8 mouse cellular contexts compared by ENCODE assay signal in genomic region chr5:31602377-31602776, GRCm38 (mm10). TPM values are rescaled to one million over a fixed set of nuclear protein-coding genes. Genes with fewer than 3 reads are reported as not detected.
A peak's percentile ranks its signal among the peaks of the same experiment; 100 is the strongest.
DNase-seq lines count a peak whose midpoint lies in the region; ATAC-seq and TF ChIP-seq lines count a peak whose summit lies in the region.

No protein-coding gene starts in this region.

- no peak overlapping the region for H3K27ac ChIP-seq in lung, embryonic 14.5 days (ENCODE audit: low read depth)
- no peak overlapping the region for H3K27ac ChIP-seq in forebrain, embryonic 11.5 days (ENCODE audit: low read depth, low read length)

- peak; percentile 96 for DNase-seq in 416B (ENCODE audit: low read depth)
- DNase-seq in MN1 (ENCODE audit: low spot score) = peak; percentile 74
- peak; percentile 56 to 73 for DNase-seq in frontal cortex, adult 2 months (ENCODE audit: extremely low spot score in 1 of 2, low spot score in 1 of 2)
- DNase-seq in lung, embryonic 14.5 days = peak; percentile 45
- DNase-seq in spleen, adult 18-20 months = peak; percentile 12 to 39
- no peak for DNase-seq in forebrain, embryonic 11.5 days (ENCODE audit: low spot score)
- DNase-seq in retina, postnatal 1 day = no peak

- peak; percentile 94 for ATAC-seq in inflammation-experienced regulatory T-cells, adult 6 months
- no peak for ATAC-seq in lung, embryonic 14.5 days (ENCODE audit: insufficient read depth)
- ATAC-seq in forebrain, embryonic 11.5 days (replicated peaks; ENCODE audit: low FRiP score) = no peak

- H3K36me3 ChIP-seq in lung, embryonic 14.5 days (ENCODE audit: insufficient read depth) = no peaks in the 10 kb centered on the region
- H3K36me3 ChIP-seq in forebrain, embryonic 11.5 days (ENCODE audit: control insufficient read depth, insufficient read depth, low read length) = no peaks in the 10 kb centered on the region

- no peak overlapping the region for H3K4me3 ChIP-seq in lung, embryonic 14.5 days (ENCODE audit: low read depth, low read length)
- no peak overlapping the region for H3K4me3 ChIP-seq in forebrain, embryonic 11.5 days (ENCODE audit: low read depth, low read length)

- no peak for TF ChIP-seq CTCF in lung, embryonic 14.5 days (IDR thresholded peaks at IDR 0.05; ENCODE audit: low read depth)

- no peak overlapping the region for H3K9ac ChIP-seq in lung, embryonic 14.5 days
- H3K9ac ChIP-seq in forebrain, embryonic 11.5 days (ENCODE audit: low read length) = no peak overlapping the region

- no peaks in the 10 kb centered on the region for H3K4me1 ChIP-seq in lung, embryonic 14.5 days (ENCODE audit: insufficient read depth)
- no peaks in the 10 kb centered on the region for H3K4me1 ChIP-seq in forebrain, embryonic 11.5 days (replicated peaks; ENCODE audit: control insufficient read depth, insufficient read depth, low read length)

- H3K27me3 ChIP-seq in lung, embryonic 14.5 days (ENCODE audit: insufficient read depth, low read length) = no peaks in the 10 kb centered on the region
- no peaks in the 10 kb centered on the region for H3K27me3 ChIP-seq in forebrain, embryonic 11.5 days (ENCODE audit: control insufficient read depth, insufficient read depth, low read length)

- H3K9me3 ChIP-seq in lung, embryonic 14.5 days (ENCODE audit: low read depth, low read length) = no peaks in the 10 kb centered on the region
- H3K9me3 ChIP-seq in forebrain, embryonic 11.5 days (ENCODE audit: control insufficient read depth, low read length) = no peaks in the 10 kb centered on the region

- H3K4me2 ChIP-seq in lung, embryonic 14.5 days = no peak overlapping the region
- no peak overlapping the region for H3K4me2 ChIP-seq in forebrain, embryonic 11.5 days (ENCODE audit: low read depth, low read length, severe bottlenecking)

- 100% methylated on average over 1 of the region's 1 CpGs for WGBS in lung, embryonic 14.5 days
- 81% methylated on average over 1 of the region's 1 CpGs for WGBS in forebrain, embryonic 11.5 days

RNA-seq across cellular contexts. Expression of gene Mrpl33, which starts 5.6 kb away (rescaled TPM):
- 97.5 and 98.3 TPM in 2 replicates for polyA plus RNA-seq in frontal cortex, adult 2 months (2012; rRNA removed)
- 100 to 1,000 TPM; 243 to 476 (median 332) TPM for polyA plus RNA-seq in inflammation-experienced regulatory T-cells, adult 6 months (2017; shearing (Covaris generic))
- polyA plus RNA-seq in lung, embryonic 14.5 days (2014; fragmentation: Nextera tagmentation; extraction: Ambion mirVana) = 272 and 281 TPM in 2 replicates
- polyA plus RNA-seq in forebrain, embryonic 11.5 days (2014; fragmentation: Nextera tagmentation; extraction: Ambion mirVana) = 201 and 224 TPM in 2 replicates

Comparison
In these comparisons a context has a peak if more than half of its experiments do, and no peak if none do; other contexts are left out.
1. DNase-seq: peak in 416B (single experiment), MN1 (single experiment), frontal cortex, adult 2 months (2 of 2), lung, embryonic 14.5 days (single experiment) and spleen, adult 18-20 months (2 of 2); none in forebrain, embryonic 11.5 days (single experiment) and retina, postnatal 1 day (single experiment).